In genomic region chr5:110387332-110387731, GRCm38 (mm10) we compare ENCODE assay signal across 8 mouse cellular contexts. TPM values are rescaled to one million over a fixed set of nuclear protein-coding genes. Genes with fewer than 3 reads are reported as not detected.
A peak's percentile ranks its signal among the peaks of the same experiment; 100 is the strongest.
DNase-seq lines count a peak whose midpoint lies in the region; ATAC-seq and TF ChIP-seq lines count a peak whose summit lies in the region.
"Had no signal": no experiment of that assay in that cellular context is flagged by ENCODE, and none has a peak within 500 bp of the region (broad histone marks: within the 10 kb centered on the region; RNA-seq: fewer than 3 reads in every experiment).

No protein-coding gene starts in this region.

- H3K9ac ChIP-seq in lung, embryonic 14.5 days: peak overlapping the region; percentile 63
- peak overlapping the region; percentile 91 for H3K9ac ChIP-seq in forebrain, embryonic 13.5 days
- H3K9ac ChIP-seq in limb, embryonic 11.5 days (ENCODE audit: low read length): peak overlapping the region; percentile 46
- peak overlapping the region; percentile 67 for H3K9ac ChIP-seq in neural tube, embryonic 15.5 days (replicated peaks)

- peak overlapping the region; percentile 56 for H3K4me3 ChIP-seq in lung, embryonic 14.5 days (ENCODE audit: low read depth, low read length)
- H3K4me3 ChIP-seq in forebrain, embryonic 13.5 days: peak overlapping the region; percentile 88
- peak overlapping the region; percentile 89 for H3K4me3 ChIP-seq in limb, embryonic 11.5 days (ENCODE audit: low read depth, low read length)
- H3K4me3 ChIP-seq in neural tube, embryonic 15.5 days (replicated peaks): peak overlapping the region; percentile 72

- DNase-seq in lung, embryonic 14.5 days: peak; percentile 8
- DNase-seq in lung, postnatal 25 days (ENCODE audit: low spot score): no peak
- DNase-seq in limb, embryonic 11.5 days (ENCODE audit: low spot score): no peak
- no peak for DNase-seq in adrenal gland, postnatal 10 days
- no peak for DNase-seq in right cerebral cortex, postnatal 25 days

- 13% methylated on average over 8 of the region's 8 CpGs for WGBS in lung, embryonic 14.5 days
- 9% methylated on average over 8 of the region's 8 CpGs for WGBS in forebrain, embryonic 13.5 days
- WGBS in limb, embryonic 11.5 days: 16% methylated on average over 8 of the region's 8 CpGs
- WGBS in neural tube, embryonic 15.5 days: 20% methylated on average over 8 of the region's 8 CpGs

- no peak for TF ChIP-seq CTCF in lung, embryonic 14.5 days (IDR thresholded peaks at IDR 0.05; ENCODE audit: low read depth)

- peak; percentile 3; the same call in 1 of the 2 replicates for ATAC-seq in lung, embryonic 14.5 days (ENCODE audit: insufficient read depth)
- no peak; the same call in none of the 2 replicates for ATAC-seq in forebrain, embryonic 13.5 days
- no peak for ATAC-seq in limb, embryonic 11.5 days (ENCODE audit: insufficient number of reproducible peaks, low FRiP score, low TSS enrichment, low read depth)
- peak; percentile 5; the same call in 1 of the 2 replicates for ATAC-seq in neural tube, embryonic 15.5 days (ENCODE audit: low FRiP score)

- no peaks in the 10 kb centered on the region for H3K4me1 ChIP-seq in lung, embryonic 14.5 days (ENCODE audit: insufficient read depth)
- peaks cover 38% of the 10 kb centered on the region for H3K4me1 ChIP-seq in forebrain, embryonic 13.5 days
- peaks cover 12% of the 10 kb centered on the region for H3K4me1 ChIP-seq in limb, embryonic 11.5 days (ENCODE audit: control insufficient read depth, insufficient read depth, low read length)
- H3K4me1 ChIP-seq in neural tube, embryonic 15.5 days: peaks cover 38% of the 10 kb centered on the region

- H3K27me3 ChIP-seq in lung, embryonic 14.5 days (ENCODE audit: insufficient read depth, low read length): peaks cover 4% of the 10 kb centered on the region; the same call in 1 of the 2 replicates
- H3K27me3 ChIP-seq in forebrain, embryonic 13.5 days: no peaks in the 10 kb centered on the region
- no peaks in the 10 kb centered on the region for H3K27me3 ChIP-seq in limb, embryonic 11.5 days (ENCODE audit: control insufficient read depth, insufficient read depth, low read length)
- peaks cover 4% of the 10 kb centered on the region; the same call in 1 of the 2 replicates for H3K27me3 ChIP-seq in neural tube, embryonic 15.5 days (replicated peaks)

- no peaks in the 10 kb centered on the region for H3K36me3 ChIP-seq in lung, embryonic 14.5 days (ENCODE audit: insufficient read depth)
- peaks cover 4% of the 10 kb centered on the region; the same call in 1 of the 2 replicates for H3K36me3 ChIP-seq in forebrain, embryonic 13.5 days (ENCODE audit: poor library complexity, severe bottlenecking)
- H3K36me3 ChIP-seq in limb, embryonic 11.5 days (ENCODE audit: control insufficient read depth, insufficient read depth, low read length): no peaks in the 10 kb centered on the region
- H3K36me3 ChIP-seq in neural tube, embryonic 15.5 days: no peaks in the 10 kb centered on the region

- H3K27ac ChIP-seq in lung, embryonic 14.5 days (ENCODE audit: low read depth): no peak overlapping the region
- H3K27ac ChIP-seq in forebrain, embryonic 13.5 days: peak overlapping the region; percentile 25; the same call in 1 of the 2 replicates
- no peak overlapping the region for H3K27ac ChIP-seq in limb, embryonic 11.5 days (replicated peaks; ENCODE audit: low read depth, low read length)
- no peak overlapping the region for H3K27ac ChIP-seq in neural tube, embryonic 15.5 days (replicated peaks)

- H3K9me3 ChIP-seq in lung, embryonic 14.5 days (ENCODE audit: low read depth, low read length): no peaks in the 10 kb centered on the region
- H3K9me3 ChIP-seq in forebrain, embryonic 13.5 days (replicated peaks): no peaks in the 10 kb centered on the region
- H3K9me3 ChIP-seq in limb, embryonic 11.5 days (ENCODE audit: control insufficient read depth, low read length): no peaks in the 10 kb centered on the region
- no peaks in the 10 kb centered on the region for H3K9me3 ChIP-seq in neural tube, embryonic 15.5 days (replicated peaks)

- H3K4me2 ChIP-seq in lung, embryonic 14.5 days: peak overlapping the region; percentile 69
- H3K4me2 ChIP-seq in forebrain, embryonic 13.5 days: peak overlapping the region; percentile 81
- H3K4me2 ChIP-seq in limb, embryonic 11.5 days (ENCODE audit: low read depth, severe bottlenecking): peak overlapping the region; percentile 76
- H3K4me2 ChIP-seq in neural tube, embryonic 15.5 days: peak overlapping the region; percentile 68

RNA-seq across cellular contexts. Expression of gene Lrcol1, which starts 42.8 kb away (rescaled TPM):
- 2.4 and 2.6 TPM in 2 replicates for polyA plus RNA-seq in lung, embryonic 14.5 days (2014; fragmentation: Nextera tagmentation; extraction: Ambion mirVana)
- not detected in 2 replicates for polyA plus RNA-seq in forebrain, embryonic 13.5 days (2015; fragmentation: Nextera tagmentation; extraction: Ambion mirVana)
- polyA plus RNA-seq in limb, embryonic 11.5 days (2014; fragmentation: Nextera tagmentation; extraction: Ambion mirVana): not detected in 2 replicates
- not detected in 2 replicates for polyA plus RNA-seq in neural tube, embryonic 15.5 days (2015; fragmentation: Nextera tagmentation; extraction: Ambion mirVana)
- not detected for total RNA-seq in adrenal gland, postnatal 10 days (2021)
- total RNA-seq: left cerebral cortex, postnatal 4 days had no signal

RNA-seq across cellular contexts. Expression of gene P2rx2, which starts 44.3 kb away (rescaled TPM):
- polyA plus RNA-seq in lung, embryonic 14.5 days (2014; fragmentation: Nextera tagmentation; extraction: Ambion mirVana): 14.1 and 15.4 TPM in 2 replicates
- polyA plus RNA-seq in forebrain, embryonic 13.5 days (2015; fragmentation: Nextera tagmentation; extraction: Ambion mirVana): 2.0 and 2.2 TPM in 2 replicates
- 0.56 and 0.72 TPM in 2 replicates for polyA plus RNA-seq in limb, embryonic 11.5 days (2014; fragmentation: Nextera tagmentation; extraction: Ambion mirVana)
- 9.8 and 11.3 TPM in 2 replicates for polyA plus RNA-seq in neural tube, embryonic 15.5 days (2015; fragmentation: Nextera tagmentation; extraction: Ambion mirVana)
- under 1 TPM; 0.63 to 0.97 TPM for total RNA-seq in adrenal gland, postnatal 10 days (2021)

Comparison
In these comparisons a context has a peak if more than half of its experiments do, and no peak if none do; other contexts are left out.
1. ATAC-seq: peak in lung, embryonic 14.5 days (single experiment) and neural tube, embryonic 15.5 days (single experiment); none in forebrain, embryonic 13.5 days (single experiment) and limb, embryonic 11.5 days (single experiment).
2. Peak in every context shown above with its lines, with median percentiles within 50 percentile points of each other: H3K4me2 ChIP-seq, H3K4me3 ChIP-seq and H3K9ac ChIP-seq.